Mouse (Mus musculus): ENCODE measurements around the gene Kctd3.

Gene Kctd3

DNA sequence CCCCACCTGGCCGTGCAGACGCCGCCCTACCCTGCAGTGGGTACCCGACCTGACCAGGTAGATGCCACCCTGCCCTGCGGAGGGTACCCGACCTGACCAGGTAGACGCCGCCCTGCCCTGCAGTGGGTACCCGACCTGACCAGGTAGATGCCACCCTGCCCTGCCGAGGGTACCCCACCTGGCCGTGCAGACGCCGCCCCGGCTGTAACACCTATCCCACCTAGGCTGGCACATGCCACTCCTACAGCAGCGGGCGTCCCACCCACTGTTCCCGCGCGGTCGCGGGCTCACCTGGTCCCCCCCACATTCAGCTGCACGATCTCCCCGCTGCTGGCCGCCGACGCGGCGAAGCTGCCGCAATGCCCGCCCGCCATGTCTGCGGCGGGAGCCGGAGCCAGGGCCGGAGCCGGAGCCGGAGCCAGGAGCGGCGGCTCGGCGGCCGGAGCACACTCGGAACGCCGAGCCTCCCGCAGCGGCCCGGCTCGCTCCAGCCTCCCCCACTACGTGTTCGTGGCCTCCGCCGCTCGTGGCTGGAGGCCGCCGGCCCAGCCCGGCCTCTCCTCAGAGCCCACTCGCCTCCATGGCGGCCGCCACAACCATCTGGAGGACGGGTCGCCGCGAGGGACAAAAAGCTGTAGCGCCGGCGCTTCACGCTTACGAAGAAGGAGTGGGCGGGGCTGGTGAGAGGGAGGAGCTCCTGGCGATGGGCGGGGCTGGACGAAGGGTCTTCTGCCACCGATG lies at the start of gene Kctd3:
Gene Kctd3 (minus strand): TSS at position 603 of the 741 bp plus-strand sequence.
- in situ Hi-C loops (cut with MboI; ENCODE audit: low pct_unique_long_range_greater_than_20kb in 1 of 2, low sequenced_read_pairs in 2 of 2, unreplicated experiment in 1 of 2): no loop called here

GRCm38 (mm10) chr1:189057425-189057824 lies 49.8 kb upstream of the Kctd3 start:
- in situ Hi-C loops (cut with MboI; ENCODE audit: low pct_unique_long_range_greater_than_20kb in 1 of 2, low sequenced_read_pairs in 2 of 2, unreplicated experiment in 1 of 2): no loop called here

GRCm38 (mm10) chr1:189055933-189056332 lies 48.3 kb upstream of the Kctd3 start:
- in situ Hi-C loops (cut with MboI; ENCODE audit: low pct_unique_long_range_greater_than_20kb in 1 of 2, low sequenced_read_pairs in 2 of 2, unreplicated experiment in 1 of 2): no loop called here

DNA sequence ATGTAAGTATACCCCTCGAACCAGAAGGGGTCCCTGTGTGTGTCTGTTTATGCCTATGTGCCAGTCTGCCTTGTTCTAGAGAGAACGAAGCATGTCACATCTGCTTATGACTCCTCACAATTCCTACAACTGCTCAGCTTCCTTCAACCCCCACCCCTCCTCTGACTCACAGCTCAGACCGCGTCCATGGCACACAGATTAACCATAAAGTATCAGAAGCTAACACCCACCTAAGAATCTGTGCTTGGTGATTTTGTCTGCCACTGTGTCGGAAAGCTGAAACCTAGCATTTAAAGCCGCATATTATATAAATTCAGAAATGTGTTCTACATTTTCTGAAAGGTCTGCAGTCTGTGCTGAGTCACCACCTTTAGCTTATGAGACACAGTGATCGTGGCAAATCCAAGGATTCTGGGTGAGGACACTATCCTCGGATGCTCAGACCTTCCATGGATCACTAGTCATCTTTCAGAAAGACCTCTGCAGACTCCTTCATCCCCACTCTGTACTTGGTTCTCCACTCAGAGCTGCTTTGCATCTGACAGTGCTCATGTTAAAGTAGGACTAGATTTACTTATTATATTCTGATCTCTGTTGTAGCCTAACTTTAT lies 47.4 kb upstream of the Kctd3 start:
- in situ Hi-C loops (cut with MboI; ENCODE audit: low pct_unique_long_range_greater_than_20kb in 1 of 2, low sequenced_read_pairs in 2 of 2, unreplicated experiment in 1 of 2): no loop called here

GRCm38 (mm10) chr1:189054191-189054590 lies 46.5 kb upstream of the Kctd3 start:
- in situ Hi-C loops (cut with MboI; ENCODE audit: low pct_unique_long_range_greater_than_20kb in 1 of 2, low sequenced_read_pairs in 2 of 2, unreplicated experiment in 1 of 2): no loop called here

DNA sequence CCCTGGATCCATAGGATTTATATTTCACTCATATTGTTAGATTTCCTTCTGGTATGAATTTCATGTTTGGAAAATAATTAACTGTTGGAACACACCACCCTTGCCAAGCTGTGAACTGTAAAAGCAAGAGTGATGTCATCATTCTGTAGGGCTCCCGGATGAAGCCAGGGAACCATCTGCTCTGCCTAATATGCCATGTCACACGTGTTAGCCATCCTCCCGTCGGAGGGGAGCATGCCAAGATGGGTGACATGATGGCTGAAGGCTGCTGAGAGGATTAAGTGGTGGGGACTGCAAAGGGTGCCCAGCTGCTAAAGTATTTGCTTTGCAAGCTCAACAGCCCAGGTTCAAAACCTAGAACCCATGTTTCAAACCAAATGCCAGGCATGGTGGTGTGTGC lies 44.5 kb upstream of the Kctd3 start:
- in situ Hi-C loops (cut with MboI; ENCODE audit: low pct_unique_long_range_greater_than_20kb in 1 of 2, low sequenced_read_pairs in 2 of 2, unreplicated experiment in 1 of 2): no loop called here

- in situ Hi-C loops (cut with MboI; ENCODE audit: low pct_unique_long_range_greater_than_20kb in 1 of 2, low sequenced_read_pairs in 2 of 2, unreplicated experiment in 1 of 2): no loop called here
Observed at GRCm38 (mm10) chr1:189050122-189050521, 42.5 kb upstream of the Kctd3 start.

GRCm38 (mm10) chr1:189048331-189048730 lies 40.7 kb upstream of the Kctd3 start:
- in situ Hi-C loops (cut with MboI; ENCODE audit: low pct_unique_long_range_greater_than_20kb in 1 of 2, low sequenced_read_pairs in 2 of 2, unreplicated experiment in 1 of 2): loop anchor here in 1 of 2 experiments (25.0 kb wide), 1 partner anchor 189 kb away; no protein-coding TSS in a partner anchor

DNA sequence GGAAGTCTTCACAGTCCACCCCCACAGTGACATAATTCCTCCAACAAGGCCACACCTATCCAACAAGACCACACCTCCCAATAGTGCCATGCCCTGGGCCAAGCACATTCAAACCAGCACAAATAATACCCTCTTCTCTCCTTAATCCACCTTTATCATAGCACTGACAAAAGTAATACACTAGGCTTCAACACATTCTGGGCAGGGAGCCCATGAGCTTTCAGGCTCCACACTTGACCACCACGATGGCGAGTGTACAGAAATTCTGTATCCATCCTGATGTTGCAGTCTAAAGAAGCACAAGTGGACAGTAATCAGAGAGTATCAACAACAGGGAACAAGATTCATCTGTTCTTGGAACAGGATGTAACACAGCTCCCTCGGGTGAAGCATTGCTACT lies 40.3 kb upstream of the Kctd3 start:
- in situ Hi-C loops (cut with MboI; ENCODE audit: low pct_unique_long_range_greater_than_20kb in 1 of 2, low sequenced_read_pairs in 2 of 2, unreplicated experiment in 1 of 2): loop anchor here in 1 of 2 experiments (25.0 kb wide), 1 partner anchor 189 kb away; no protein-coding TSS in a partner anchor

DNA sequence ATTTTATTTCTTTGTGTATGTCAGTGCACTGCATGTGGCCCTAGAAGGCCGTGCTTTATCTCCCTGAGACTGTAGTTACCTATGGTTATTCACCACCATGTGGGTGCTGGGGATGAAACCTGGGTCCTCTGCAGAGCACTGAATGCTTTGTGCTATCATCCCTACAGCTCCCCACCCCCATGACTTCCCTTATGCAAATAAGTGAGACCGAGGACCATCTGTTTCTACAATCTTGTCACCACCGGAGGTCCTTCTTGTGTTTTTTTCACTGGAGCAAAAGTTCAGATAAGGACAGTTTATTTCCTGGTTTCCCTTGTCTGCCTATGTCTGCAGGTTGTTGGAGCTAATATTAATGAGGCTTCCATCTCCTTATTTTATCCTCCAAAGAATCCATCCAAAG lies 39.2 kb upstream of the Kctd3 start:
- in situ Hi-C loops (cut with MboI; ENCODE audit: low pct_unique_long_range_greater_than_20kb in 1 of 2, low sequenced_read_pairs in 2 of 2, unreplicated experiment in 1 of 2): loop anchor here in 1 of 2 experiments (25.0 kb wide), 1 partner anchor 190 kb away; no protein-coding TSS in a partner anchor

DNA sequence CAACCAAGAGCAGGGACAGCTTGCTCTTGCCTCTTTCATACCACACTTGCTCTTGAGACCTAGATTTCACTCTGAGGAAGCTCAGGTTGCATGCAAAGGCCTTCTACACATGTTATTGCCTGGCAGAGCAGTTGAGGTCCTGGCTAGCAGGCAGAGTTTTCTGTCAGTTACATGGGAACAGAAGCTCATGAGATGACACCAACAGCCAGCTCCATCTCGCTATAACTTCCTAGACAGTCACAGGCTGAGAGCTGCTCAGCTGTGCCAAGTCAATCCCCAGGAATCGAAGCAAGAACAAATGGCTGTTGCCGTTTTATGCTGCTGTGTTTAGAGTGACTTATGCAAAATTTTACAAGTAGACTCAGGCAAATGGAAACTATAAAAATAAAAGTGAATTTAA lies 38.7 kb upstream of the Kctd3 start:
- in situ Hi-C loops (cut with MboI; ENCODE audit: low pct_unique_long_range_greater_than_20kb in 1 of 2, low sequenced_read_pairs in 2 of 2, unreplicated experiment in 1 of 2): loop anchor here in 1 of 2 experiments (25.0 kb wide), 1 partner anchor 191 kb away; no protein-coding TSS in a partner anchor

- in situ Hi-C loops (cut with MboI; ENCODE audit: low pct_unique_long_range_greater_than_20kb in 1 of 2, low sequenced_read_pairs in 2 of 2, unreplicated experiment in 1 of 2): loop anchor here in 1 of 2 experiments (25.0 kb wide), 1 partner anchor 196 kb away; no protein-coding TSS in a partner anchor
Observed at GRCm38 (mm10) chr1:189041261-189041660, 33.6 kb upstream of the Kctd3 start.

DNA sequence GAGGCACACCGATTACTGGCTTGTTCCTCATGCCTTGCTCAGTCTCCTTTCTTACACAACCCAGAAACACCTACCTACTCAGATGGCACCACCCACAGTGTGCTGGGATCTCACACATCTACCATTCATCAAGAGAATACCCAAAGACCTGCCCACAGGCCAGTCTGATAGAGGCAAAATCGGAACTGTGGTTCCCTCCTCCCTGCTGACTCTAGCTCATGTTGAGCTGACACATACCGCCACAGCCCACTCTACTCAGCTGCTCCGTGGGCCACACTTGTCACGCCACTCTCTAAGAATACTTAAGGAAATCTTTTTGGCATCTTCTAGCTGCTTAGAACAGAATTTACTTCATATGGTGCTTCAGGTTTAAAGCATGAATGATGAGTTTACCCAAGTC lies 31.7 kb upstream of the Kctd3 start:
- in situ Hi-C loops (cut with MboI; ENCODE audit: low pct_unique_long_range_greater_than_20kb in 1 of 2, low sequenced_read_pairs in 2 of 2, unreplicated experiment in 1 of 2): loop anchor here in 1 of 2 experiments (25.0 kb wide), 1 partner anchor 198 kb away; no protein-coding TSS in a partner anchor

GRCm38 (mm10) chr1:189032817-189033216 lies 25.2 kb upstream of the Kctd3 start:
- in situ Hi-C loops (cut with MboI; ENCODE audit: low pct_unique_long_range_greater_than_20kb in 1 of 2, low sequenced_read_pairs in 2 of 2, unreplicated experiment in 1 of 2): loop anchor here in 1 of 2 experiments (25.0 kb wide), 1 partner anchor 204 kb away; no protein-coding TSS in a partner anchor

GRCm38 (mm10) chr1:189030975-189031374 lies 23.3 kb upstream of the Kctd3 start:
- in situ Hi-C loops (cut with MboI; ENCODE audit: low pct_unique_long_range_greater_than_20kb in 1 of 2, low sequenced_read_pairs in 2 of 2, unreplicated experiment in 1 of 2): loop anchor here in 1 of 2 experiments (25.0 kb wide), 1 partner anchor 206 kb away; no protein-coding TSS in a partner anchor

DNA sequence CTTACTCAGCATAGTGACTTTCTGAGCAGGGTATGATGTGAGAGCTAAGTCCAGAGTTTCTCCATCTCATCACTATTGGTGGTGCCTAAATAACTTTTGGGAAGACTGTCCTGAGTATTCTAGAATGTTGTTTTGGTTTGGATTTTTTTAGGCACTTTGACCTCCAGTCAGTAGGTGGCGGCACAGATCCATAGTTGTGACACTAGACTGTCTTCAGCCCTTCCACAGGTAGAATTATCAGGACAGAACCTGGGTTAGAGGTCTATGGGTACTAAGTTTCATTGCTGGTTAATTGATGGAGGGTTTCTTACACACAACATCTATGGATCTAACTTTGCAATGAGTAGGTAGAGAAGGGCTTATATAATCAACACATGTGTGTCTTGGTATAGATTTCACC lies 20.6 kb upstream of the Kctd3 start:
- in situ Hi-C loops (cut with MboI; ENCODE audit: low pct_unique_long_range_greater_than_20kb in 1 of 2, low sequenced_read_pairs in 2 of 2, unreplicated experiment in 1 of 2): loop anchor here in 1 of 2 experiments (10.0 to 25.0 kb wide), 2 partner anchors 209 to 597 kb away; no protein-coding TSS in a partner anchor

- in situ Hi-C loops (cut with MboI; ENCODE audit: low pct_unique_long_range_greater_than_20kb in 1 of 2, low sequenced_read_pairs in 2 of 2, unreplicated experiment in 1 of 2): loop anchor here in 1 of 2 experiments (10.0 to 25.0 kb wide), 2 partner anchors 210 to 598 kb away; no protein-coding TSS in a partner anchor
Observed at GRCm38 (mm10) chr1:189026885-189027284, 19.2 kb upstream of the Kctd3 start.

DNA sequence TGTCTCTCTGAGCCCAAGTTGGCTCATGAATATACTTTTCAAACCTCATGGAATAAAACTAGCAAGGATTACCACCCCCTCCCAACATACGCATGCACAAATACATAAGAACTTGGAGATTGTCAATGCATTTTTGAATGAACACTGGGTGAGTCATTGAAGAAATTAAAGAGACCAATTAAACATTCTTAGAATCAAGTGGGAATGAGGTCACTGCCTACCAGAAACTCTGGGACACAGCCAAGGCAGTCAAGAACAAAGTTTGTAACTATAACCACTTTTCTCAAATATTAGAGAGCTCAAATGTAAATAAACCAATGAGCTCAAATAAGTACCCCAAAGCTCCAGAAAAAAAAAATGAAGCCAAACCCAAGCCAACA lies 16.1 kb upstream of the Kctd3 start:
- in situ Hi-C loops (cut with MboI; ENCODE audit: low pct_unique_long_range_greater_than_20kb in 1 of 2, low sequenced_read_pairs in 2 of 2, unreplicated experiment in 1 of 2): loop anchor here in 1 of 2 experiments (10.0 kb wide), 1 partner anchor 601 kb away; no protein-coding TSS in a partner anchor

Data from mouse embryonic stem cell (cell line).